Mouse (Mus musculus) retina, adult 2 months (tissue): ENCODE results near the gene 9430015G10Rik.

Experiments
- DNase-seq: peaks from one replicate; pipeline ENCODE4 v3.0.0-alpha.2; 2012; ENCODE audit warnings: low read depth, low spot score

9430015G10Rik gene

DNA sequence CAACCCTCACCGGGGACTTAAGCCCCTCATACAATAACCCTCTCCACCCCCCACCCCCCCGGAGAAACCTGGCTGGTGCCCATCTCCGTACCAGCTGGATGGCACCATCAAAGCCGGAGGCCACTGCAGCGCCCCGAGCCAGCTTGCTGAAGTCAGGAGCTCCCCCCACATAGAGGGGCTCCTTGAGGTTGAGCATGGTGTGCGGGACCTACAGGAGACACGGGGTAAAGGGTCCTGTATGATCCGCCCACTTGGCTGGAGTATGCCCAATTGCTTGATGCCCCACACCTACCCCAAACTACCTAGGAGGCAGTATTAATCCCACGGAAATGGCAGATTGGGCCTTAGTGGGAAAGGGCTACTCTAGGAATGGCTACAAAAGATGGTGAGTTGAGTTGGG, 59.3 kb downstream of the 9430015G10Rik start:
- DNase-seq: no peak

GRCm38 (mm10) chr4:156171828-156172227, 62.0 kb downstream of the 9430015G10Rik start:
- no peak for DNase-seq
